Mouse (Mus musculus): ENCODE data around the gene Fas.

The Fas gene

GRCm38 (mm10) chr19:34370397-34370796 is 79.9 kb downstream of the Fas start:
- no peak for DNase-seq
